Mouse (Mus musculus) myocyte (in vitro differentiated cells): ENCODE measurements around the gene Guca2a.

Source experiments
- CEBPB ChIP-seq: IDR thresholded peaks from 2 replicates; pipeline ENCODE4 v1.6.1; 2011; ENCODE audit warnings: mild to moderate bottlenecking, moderate library complexity; ENCODE audit not compliant: poor library complexity, insufficient read depth, severe bottlenecking
- E2F4 ChIP-seq: IDR thresholded peaks from one replicate; pipeline ENCODE4 v1.6.1; 2011; ENCODE audit warnings: mild to moderate bottlenecking, control low read depth, moderate library complexity; ENCODE audit not compliant: insufficient read depth
- MAX ChIP-seq: IDR thresholded peaks from one replicate; pipeline ENCODE4 v1.6.1; 2011; ENCODE audit warnings: low read depth, mild to moderate bottlenecking, control low read depth
- MYOD1 ChIP-seq, 3 experiments: IDR thresholded peaks; one replicate each; pipeline ENCODE4 v1.6.1; 2011; ENCODE audit warnings: control low read depth in 2 of 3, low read depth in 2 of 3, mild to moderate bottlenecking in 2 of 3, moderate library complexity in 1 of 3; ENCODE audit not compliant: insufficient read length in 2 of 3, control insufficient read depth in 1 of 3
- MYOG ChIP-seq, 3 experiments: IDR thresholded peaks; one replicate each; pipeline ENCODE4 v1.6.1; 2011; ENCODE audit warnings: control low read depth in 2 of 3, low read depth in 2 of 3, mild to moderate bottlenecking in 2 of 3; ENCODE audit not compliant: insufficient read length in 2 of 3, control insufficient read depth in 1 of 3, insufficient read depth in 1 of 3
- POLR2A ChIP-seq: IDR thresholded peaks from one replicate; pipeline ENCODE4 v1.6.1; 2011; ENCODE audit warnings: low read depth, mild to moderate bottlenecking, control low read depth, moderate library complexity; ENCODE audit not compliant: insufficient read length
- POLR2AphosphoS2 ChIP-seq: IDR thresholded peaks from one replicate; pipeline ENCODE4 v1.6.1; 2011; ENCODE audit warnings: low read depth, control low read depth; ENCODE audit not compliant: insufficient read length
- REST ChIP-seq: IDR thresholded peaks from one replicate; pipeline ENCODE4 v1.6.1; 2011; ENCODE audit warnings: mild to moderate bottlenecking, control low read depth, moderate library complexity; ENCODE audit not compliant: insufficient read depth, insufficient read length
- SRF ChIP-seq: IDR thresholded peaks from one replicate; pipeline ENCODE4 v1.6.1; 2011; ENCODE audit warnings: low read depth; ENCODE audit not compliant: control insufficient read depth, insufficient read length
- TCF12 ChIP-seq: IDR thresholded peaks from one replicate; pipeline ENCODE4 v1.6.1; 2011; ENCODE audit warnings: mild to moderate bottlenecking, control low read depth; ENCODE audit not compliant: poor library complexity, insufficient read depth, severe bottlenecking
- TCF3 ChIP-seq: IDR thresholded peaks from one replicate; pipeline ENCODE4 v1.6.1; 2011; ENCODE audit warnings: low read depth, control low read depth; ENCODE audit not compliant: insufficient read length
- USF1 ChIP-seq: IDR thresholded peaks from one replicate; pipeline ENCODE4 v1.6.1; 2011; ENCODE audit warnings: low read depth, mild to moderate bottlenecking, control low read depth, moderate library complexity

GRCm38 (mm10) chr4:119599605-119600004, 37.9 kb upstream of the Guca2a start:
- TF ChIP-seq POLR2A: no peak
- TF ChIP-seq E2F4: no peak
- TF ChIP-seq POLR2AphosphoS2: no peak
- no peak for TF ChIP-seq CEBPB
- TF ChIP-seq SRF: no peak
- no peak for TF ChIP-seq USF1
- no peak for TF ChIP-seq MYOG (IDR thresholded peaks at IDR 0.05; ENCODE audit: control insufficient read depth in 1 of 3, insufficient read depth in 1 of 3, insufficient read length in 2 of 3, low read depth in 2 of 3)
- TF ChIP-seq REST: no peak
- no peak for TF ChIP-seq MAX
- no peak for TF ChIP-seq MYOD1 (IDR thresholded peaks at IDR 0.05; ENCODE audit: control insufficient read depth in 1 of 3, insufficient read length in 2 of 3, low read depth in 2 of 3)
- no peak for TF ChIP-seq TCF12
- no peak for TF ChIP-seq TCF3
